Mouse (Mus musculus): ENCODE data around the gene Atp6ap1l. TPM values are rescaled to one million over a fixed set of nuclear protein-coding genes. Genes with fewer than 3 reads are reported as not detected.
A peak's percentile ranks its signal among the peaks of the same experiment; 100 is the strongest.

Atp6ap1l gene
- polyA plus RNA-seq, 1 experiment from 2014 or later: 0.23 TPM

GRCm38 (mm10) chr13:90922751-90923612 is 17.8 kb upstream of the Atp6ap1l start, which contains the start of gene Rps23:
Gene Rps23 (plus strand): TSS chr13:90922958.
- Histone ChIP-seq H3K4me1 (peaks cover 4% of the 10 kb centered on the region; the same call in 1 of the 2 replicates), H3K36me3 (peaks cover 33% of the 10 kb centered on the region), H3K9ac (peak within 1 kb of the TSS; percentile 90), H3K9me3 (replicated peaks) (no peaks in the 10 kb centered on the region), H3K4me3 (replicated peaks) (peak within 1 kb of the TSS; percentile 95), H3K27me3 (no peaks in the 10 kb centered on the region), H3K27ac (peak within 1 kb of the TSS; percentile 83), H3K4me2 (peak within 1 kb of the TSS; percentile 61)
- under 1% methylated on average over 57 of the region's 57 CpGs for WGBS
- peak; percentile 98 for ATAC-seq (replicated peaks; ENCODE audit: low FRiP score)

GRCm38 (mm10) chr13:90914721-90915120 is 9.6 kb upstream of the Atp6ap1l start:
- no peaks in the 10 kb centered on the region for H3K27me3 ChIP-seq
- no peak overlapping the region for H3K9ac ChIP-seq
- no peaks in the 10 kb centered on the region for H3K4me1 ChIP-seq
- no peak overlapping the region for H3K4me3 ChIP-seq (replicated peaks)
- ATAC-seq (replicated peaks; ENCODE audit: low FRiP score): no peak
- H3K4me2 ChIP-seq: no peak overlapping the region
- no peak overlapping the region for H3K27ac ChIP-seq
- no peaks in the 10 kb centered on the region for H3K36me3 ChIP-seq
- no peaks in the 10 kb centered on the region for H3K9me3 ChIP-seq (replicated peaks)
- WGBS: 89% methylated on average over 4 of the region's 4 CpGs

GRCm38 (mm10) chr13:90913675-90914192 is 8.6 kb upstream of the Atp6ap1l start:
- ATAC-seq (replicated peaks; ENCODE audit: low FRiP score): no peak
- H3K36me3 ChIP-seq: no peaks in the 10 kb centered on the region
- H3K4me2 ChIP-seq: no peak overlapping the region
- no peak overlapping the region for H3K4me3 ChIP-seq (replicated peaks)
- no peaks in the 10 kb centered on the region for H3K4me1 ChIP-seq
- H3K9me3 ChIP-seq (replicated peaks): no peaks in the 10 kb centered on the region
- H3K27me3 ChIP-seq: no peaks in the 10 kb centered on the region
- WGBS: 64% methylated on average over 7 of the region's 7 CpGs
- H3K27ac ChIP-seq: no peak overlapping the region
- H3K9ac ChIP-seq: no peak overlapping the region

DNA sequence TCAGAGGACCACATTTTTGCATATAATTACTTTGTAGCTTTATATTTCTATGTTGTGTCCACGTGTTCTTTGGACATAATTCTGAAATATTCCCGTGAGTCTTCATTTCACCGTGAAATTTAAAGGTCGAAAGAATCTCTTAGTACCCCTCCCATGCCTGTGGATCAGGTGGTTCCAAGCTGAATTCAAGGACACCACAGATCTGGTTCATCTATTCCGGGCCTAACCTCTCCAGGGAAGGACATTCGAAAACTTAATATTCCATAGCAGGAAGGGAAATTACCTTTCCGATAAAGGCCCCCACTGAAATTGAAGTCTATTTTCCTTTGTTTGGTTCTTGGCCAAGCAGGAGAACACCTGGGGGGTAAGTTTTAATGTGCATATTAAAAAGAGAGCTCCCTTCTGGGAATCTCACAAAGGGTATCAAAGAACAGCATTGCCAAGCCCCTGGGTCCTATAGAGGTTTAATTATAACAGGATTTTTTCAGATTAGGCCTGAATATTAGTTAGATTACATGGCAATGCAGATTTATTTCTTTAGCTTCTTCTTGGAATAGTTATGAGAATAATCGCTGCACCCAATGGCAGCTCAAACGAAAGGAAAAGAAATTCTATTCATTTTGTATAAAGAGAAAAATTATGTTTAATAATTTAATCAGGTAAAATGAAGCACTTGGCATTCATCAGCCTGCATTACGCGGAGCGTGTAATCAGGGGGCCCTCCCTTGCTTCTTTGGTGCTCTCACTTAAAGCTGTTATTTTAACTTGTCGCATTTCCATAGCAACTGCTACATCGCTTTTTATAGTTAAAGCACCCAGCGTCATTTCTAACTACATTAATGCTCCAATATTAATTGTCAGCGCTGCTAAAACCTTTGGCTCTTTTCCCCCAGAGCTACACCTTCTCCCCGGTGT is 7.9 kb upstream of the Atp6ap1l start:
- Histone ChIP-seq H3K36me3 (no peaks in the 10 kb centered on the region), H3K27me3 (no peaks in the 10 kb centered on the region), H3K9me3 (replicated peaks) (no peaks in the 10 kb centered on the region), H3K27ac (no peak overlapping the region), H3K4me2 (no peak overlapping the region), H3K4me1 (no peaks in the 10 kb centered on the region), H3K4me3 (replicated peaks) (no peak overlapping the region), H3K9ac (no peak overlapping the region)
- WGBS: 82% methylated on average over 17 of the region's 17 CpGs
- no peak for ATAC-seq (replicated peaks; ENCODE audit: low FRiP score)

DNA sequence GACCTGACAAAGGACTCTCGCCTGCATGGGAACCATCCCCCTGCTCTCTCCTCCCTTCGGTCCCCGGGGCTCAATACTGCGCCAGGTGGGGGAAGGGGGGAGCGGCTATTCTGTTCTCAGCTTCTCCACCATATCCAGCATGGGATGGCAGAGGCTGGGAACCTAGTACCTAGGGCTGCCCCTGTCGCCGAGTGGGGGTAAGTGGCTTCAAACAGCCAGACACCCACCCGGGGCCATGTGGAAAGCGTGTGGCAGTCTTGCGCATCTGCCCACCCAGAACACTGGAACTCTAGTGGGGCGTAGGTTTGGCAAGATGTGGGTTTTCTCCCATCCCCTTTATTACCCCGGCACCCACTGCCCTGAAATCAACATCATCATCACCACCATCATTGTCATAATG is 2.2 kb upstream of the Atp6ap1l start:
- no peak for ATAC-seq (replicated peaks; ENCODE audit: low FRiP score)
- H3K9ac ChIP-seq: no peak overlapping the region
- no peak overlapping the region for H3K4me2 ChIP-seq
- H3K4me1 ChIP-seq: no peaks in the 10 kb centered on the region
- 91% methylated on average over 12 of the region's 12 CpGs for WGBS
- no peaks in the 10 kb centered on the region for H3K27me3 ChIP-seq
- no peak overlapping the region for H3K4me3 ChIP-seq (replicated peaks)
- no peak overlapping the region for H3K27ac ChIP-seq
- H3K9me3 ChIP-seq (replicated peaks): no peaks in the 10 kb centered on the region
- H3K36me3 ChIP-seq: no peaks in the 10 kb centered on the region

- Histone ChIP-seq H3K4me3 (replicated peaks) (no peak overlapping the region), H3K4me1 (no peaks in the 10 kb centered on the region), H3K36me3 (no peaks in the 10 kb centered on the region), H3K27ac (no peak overlapping the region), H3K27me3 (no peaks in the 10 kb centered on the region), H3K9me3 (replicated peaks) (no peaks in the 10 kb centered on the region), H3K4me2 (no peak overlapping the region), H3K9ac (no peak overlapping the region)
- WGBS: 95% methylated on average over 12 of the region's 12 CpGs
- ATAC-seq (replicated peaks; ENCODE audit: low FRiP score): no peak
These were observed 8.3 kb downstream of the Atp6ap1l start for GRCm38 (mm10) chr13:90896821-90897220.

- no peak overlapping the region for H3K4me3 ChIP-seq (replicated peaks)
- no peak overlapping the region for H3K4me2 ChIP-seq
- no peaks in the 10 kb centered on the region for H3K9me3 ChIP-seq (replicated peaks)
- no peak for ATAC-seq (replicated peaks; ENCODE audit: low FRiP score)
- WGBS: 46% methylated on average over 2 of the region's 2 CpGs
- no peaks in the 10 kb centered on the region for H3K36me3 ChIP-seq
- H3K9ac ChIP-seq: no peak overlapping the region
- no peak overlapping the region for H3K27ac ChIP-seq
- H3K4me1 ChIP-seq: no peaks in the 10 kb centered on the region
- no peaks in the 10 kb centered on the region for H3K27me3 ChIP-seq
These were observed 9.1 kb downstream of the Atp6ap1l start for GRCm38 (mm10) chr13:90896098-90896497.

- no peaks in the 10 kb centered on the region for H3K4me1 ChIP-seq
- H3K36me3 ChIP-seq: no peaks in the 10 kb centered on the region
- no peak for ATAC-seq (replicated peaks; ENCODE audit: low FRiP score)
- 87% methylated on average over 4 of the region's 4 CpGs for WGBS
- no peak overlapping the region for H3K4me3 ChIP-seq (replicated peaks)
- H3K27me3 ChIP-seq: no peaks in the 10 kb centered on the region
- H3K27ac ChIP-seq: no peak overlapping the region
- no peaks in the 10 kb centered on the region for H3K9me3 ChIP-seq (replicated peaks)
- H3K4me2 ChIP-seq: no peak overlapping the region
- no peak overlapping the region for H3K9ac ChIP-seq
These were observed 10.3 kb downstream of the Atp6ap1l start for GRCm38 (mm10) chr13:90894819-90895218.

- no peak overlapping the region for H3K4me3 ChIP-seq (replicated peaks)
- H3K4me1 ChIP-seq: peaks cover 6% of the 10 kb centered on the region; the same call in 1 of the 2 replicates
- ATAC-seq (replicated peaks; ENCODE audit: low FRiP score): no peak
- H3K36me3 ChIP-seq: no peaks in the 10 kb centered on the region
- 90% methylated on average over 5 of the region's 5 CpGs for WGBS
- H3K4me2 ChIP-seq: no peak overlapping the region
- no peaks in the 10 kb centered on the region for H3K27me3 ChIP-seq
- no peak overlapping the region for H3K9ac ChIP-seq
- no peak overlapping the region for H3K27ac ChIP-seq
- no peaks in the 10 kb centered on the region for H3K9me3 ChIP-seq (replicated peaks)
These were observed 15.0 kb downstream of the Atp6ap1l start for GRCm38 (mm10) chr13:90890111-90890510.

DNA sequence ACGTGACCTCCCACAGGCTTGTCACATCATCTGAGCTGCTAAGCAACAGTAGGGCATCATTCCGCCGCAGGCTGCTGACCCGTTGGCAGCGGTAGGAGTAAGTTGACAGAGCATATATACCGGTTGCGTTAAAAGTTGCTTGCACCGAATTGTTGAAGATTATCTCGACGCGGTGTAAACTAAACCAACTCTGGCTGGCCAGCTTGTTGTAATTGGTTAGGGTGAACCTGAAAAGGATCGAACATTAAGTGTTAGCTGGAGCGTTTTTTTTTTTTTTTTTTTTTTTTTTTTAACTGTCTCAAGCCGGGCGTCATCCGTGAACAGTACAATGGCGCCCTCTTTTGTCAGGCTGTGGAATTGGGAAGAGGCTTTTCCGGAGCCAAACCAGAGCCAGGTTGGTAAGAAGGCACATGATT is 18.6 kb downstream of the Atp6ap1l start:
- H3K4me1 ChIP-seq: peaks cover 6% of the 10 kb centered on the region; the same call in 1 of the 2 replicates
- H3K27me3 ChIP-seq: no peaks in the 10 kb centered on the region
- H3K36me3 ChIP-seq: no peaks in the 10 kb centered on the region
- H3K4me3 ChIP-seq (replicated peaks): peak overlapping the region; percentile 45
- 0 out of 2 replicates have a peak overlapping the region, but pooled peaks have one; percentile 3 for H3K9ac ChIP-seq
- H3K4me2 ChIP-seq: peak overlapping the region; percentile 66
- no peak overlapping the region for H3K27ac ChIP-seq
- under 1% methylated on average over 18 of the region's 18 CpGs for WGBS
- ATAC-seq (replicated peaks; ENCODE audit: low FRiP score): peak; percentile 74
- H3K9me3 ChIP-seq (replicated peaks): no peaks in the 10 kb centered on the region

GRCm38 (mm10) chr13:90885856-90886532 is 19.2 kb downstream of the Atp6ap1l start:
- H3K4me2 ChIP-seq: peak overlapping the region; percentile 66
- 47% methylated on average over 13 of the region's 13 CpGs for WGBS
- H3K4me1 ChIP-seq: peaks cover 6% of the 10 kb centered on the region; the same call in 1 of the 2 replicates
- H3K9ac ChIP-seq: 0 out of 2 replicates have a peak overlapping the region, but pooled peaks have one; percentile 3
- ATAC-seq (replicated peaks; ENCODE audit: low FRiP score): peak; percentile 30; the same call in 1 of the 2 replicates
- peak overlapping the region; percentile 45 for H3K4me3 ChIP-seq (replicated peaks)
- no peaks in the 10 kb centered on the region for H3K27me3 ChIP-seq
- no peak overlapping the region for H3K27ac ChIP-seq
- H3K36me3 ChIP-seq: no peaks in the 10 kb centered on the region
- no peaks in the 10 kb centered on the region for H3K9me3 ChIP-seq (replicated peaks)

Data from kidney, embryonic 15.5 days (tissue).